Mouse (Mus musculus) skeletal muscle tissue, postnatal 0 days (tissue): Measurements from ENCODE around the gene Zfc3h1. TPM values are rescaled to one million over a fixed set of nuclear protein-coding genes. Genes with fewer than 3 reads are reported as not detected.

ENCODE experiments used
- polyA plus RNA-seq: library from polyadenylated mRNA; unstranded; fragments of >200 nt; fragmentation: Nextera tagmentation; extraction: Ambion mirVana; gene quantifications from 2 replicates; pipeline ENCODE4 v1.2.1, GENCODE M21; 2015

The Zfc3h1 gene
- 6.3 and 6.7 TPM in 2 replicates for polyA plus RNA-seq

DNA sequence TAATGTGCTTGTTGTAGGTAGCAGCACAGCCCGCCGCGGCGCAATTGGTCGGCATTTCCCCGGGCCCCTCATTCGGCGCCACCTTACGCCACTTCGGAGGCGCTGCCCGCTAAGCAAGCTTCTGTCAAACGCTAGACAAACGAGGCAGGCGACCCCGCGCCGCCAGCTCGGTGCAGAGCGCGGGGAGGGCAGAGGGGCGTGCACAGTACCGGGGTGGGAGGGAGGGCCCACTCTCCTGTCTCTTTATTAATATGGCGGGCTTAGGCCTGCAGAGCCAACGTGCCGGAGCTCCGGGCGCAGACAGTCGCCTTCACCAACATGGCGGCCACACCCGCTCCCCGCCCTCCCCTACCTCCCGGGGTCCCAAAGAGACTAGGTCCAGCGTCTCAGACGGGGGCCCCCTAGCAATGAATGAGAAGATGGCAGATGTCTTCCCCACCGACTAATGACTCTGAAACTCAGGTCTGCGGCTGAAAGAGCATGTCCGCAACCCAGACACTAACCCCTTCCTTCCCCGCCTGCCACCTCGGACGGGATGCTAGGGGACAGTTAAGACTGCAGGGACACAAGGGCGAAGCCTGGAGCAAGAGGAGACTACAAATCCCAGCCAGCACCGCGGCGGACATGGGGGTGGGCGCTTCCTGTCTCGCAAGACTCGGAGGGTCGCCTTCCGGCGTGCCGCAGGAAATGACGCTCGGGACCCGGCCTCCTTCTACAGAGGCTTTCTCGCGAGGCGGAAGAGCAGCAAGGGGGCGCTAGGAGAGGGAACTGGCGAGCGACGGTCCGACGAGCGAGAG, at the start of gene Zfc3h1, which contains the start of gene Thap2:
Zfc3h1 (plus strand) TSS at position 739 of the 797 bp plus-strand sequence.
Thap2 (minus strand) TSS at position 223 of the 797 bp plus-strand sequence.

DNA sequence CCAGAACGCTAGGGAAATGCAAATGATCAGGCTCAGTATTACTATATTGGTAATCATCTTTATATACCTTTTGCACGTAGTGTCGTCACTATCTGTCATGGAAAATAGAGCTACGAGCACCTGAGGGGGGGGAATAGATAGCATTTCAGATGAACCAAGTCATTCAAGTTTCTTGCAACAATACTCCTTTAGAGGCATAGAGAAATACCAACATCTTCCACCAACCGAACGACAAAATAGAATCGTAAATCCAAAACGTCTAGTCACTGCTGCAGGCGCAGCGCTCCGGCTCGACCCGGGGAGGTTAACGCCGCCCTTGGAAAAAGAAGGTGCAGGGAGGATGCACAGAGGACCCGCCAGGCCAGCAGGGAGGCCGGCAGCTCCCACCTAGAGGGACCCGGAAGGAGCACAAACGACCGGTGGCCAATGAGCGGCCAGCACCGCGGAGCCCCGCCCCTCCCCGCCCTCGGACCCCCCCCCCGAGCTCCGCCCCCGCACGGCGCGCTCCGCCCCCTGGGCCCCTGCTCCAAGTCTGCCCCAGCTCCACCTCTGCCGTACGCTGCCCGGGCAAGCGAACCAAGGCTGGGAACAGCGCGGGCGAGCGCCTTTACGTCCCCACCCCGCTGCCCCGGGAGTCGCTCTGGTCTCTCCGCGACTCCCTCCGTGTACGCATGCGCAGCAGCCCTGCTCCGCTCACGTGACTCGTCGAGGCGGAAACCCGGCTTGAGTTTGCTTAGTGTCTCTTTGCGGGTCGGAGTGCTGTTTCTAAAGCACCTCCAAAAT, 22.7 kb upstream of the Zfc3h1 start, which contains the start of gene Tmem19:
Tmem19 (minus strand) TSS at position 662 of the 783 bp plus-strand sequence.

Other genes starting within 250 kb of the Zfc3h1 start
- gene Tph2, start 199.9 kb upstream of the Zfc3h1 start, polyA plus RNA-seq = 0.06 and 0.12 TPM in 2 replicates
- 33.7 and 35.1 TPM in 2 replicates for gene Tbc1d15, start 133.5 kb upstream of the Zfc3h1 start, polyA plus RNA-seq
- gene Rab21, start 69.4 kb upstream of the Zfc3h1 start, polyA plus RNA-seq = 5.7 and 6.1 TPM in 2 replicates
- 12.8 and 14.9 TPM in 2 replicates for gene Tmem19, start 22.5 kb upstream of the Zfc3h1 start, polyA plus RNA-seq
- 11.0 and 12.1 TPM in 2 replicates for gene Thap2, start 516 bp upstream of the Zfc3h1 start, polyA plus RNA-seq
- not detected in 2 replicates for gene A930009A15Rik, start 185.0 kb downstream of the Zfc3h1 start, polyA plus RNA-seq
- 0.45 and 2.3 TPM in 2 replicates for gene Lgr5, start 202.8 kb downstream of the Zfc3h1 start, polyA plus RNA-seq